Mouse (Mus musculus): ENCODE data around the gene Actn3. TPM values are rescaled to one million over a fixed set of nuclear protein-coding genes. Genes with fewer than 3 reads are reported as not detected.

The Actn3 gene
- total RNA-seq, 2 experiments from 2014 or later: 0.89 to 0.96 TPM

GRCm38 (mm10) chr19:4863048-4863447, 14.7 kb downstream of the Actn3 start:
- no peak for DNase-seq (ENCODE audit: low spot score in 2 of 2)

DNA sequence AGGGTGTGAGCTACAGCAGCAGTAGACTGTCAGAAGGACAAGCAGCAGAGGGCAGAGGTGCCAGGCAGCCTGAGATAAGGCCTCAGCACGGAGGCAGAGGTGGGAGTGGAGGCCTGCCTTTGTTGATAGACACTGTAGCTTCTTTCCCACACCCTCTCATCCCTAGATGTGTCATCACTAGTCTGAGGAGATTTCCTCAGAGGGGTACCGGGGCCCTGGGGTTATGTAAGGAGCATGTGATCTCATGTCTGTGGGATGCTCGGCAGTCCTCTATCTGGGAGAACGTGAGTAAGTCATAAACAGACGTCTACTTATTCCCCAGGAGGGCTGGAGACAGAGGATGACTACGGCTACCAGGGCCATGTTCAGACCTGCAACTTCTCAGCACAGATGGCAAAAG, 18.6 kb downstream of the Actn3 start:
- DNase-seq (ENCODE audit: low spot score in 2 of 2): no peak

GRCm38 (mm10) chr19:4855951-4856350, 21.8 kb downstream of the Actn3 start:
- DNase-seq (ENCODE audit: low spot score in 2 of 2): no peak

GRCm38 (mm10) chr19:4855470-4855820, 22.3 kb downstream of the Actn3 start:
- DNase-seq (ENCODE audit: low spot score in 2 of 2): no peak

DNA sequence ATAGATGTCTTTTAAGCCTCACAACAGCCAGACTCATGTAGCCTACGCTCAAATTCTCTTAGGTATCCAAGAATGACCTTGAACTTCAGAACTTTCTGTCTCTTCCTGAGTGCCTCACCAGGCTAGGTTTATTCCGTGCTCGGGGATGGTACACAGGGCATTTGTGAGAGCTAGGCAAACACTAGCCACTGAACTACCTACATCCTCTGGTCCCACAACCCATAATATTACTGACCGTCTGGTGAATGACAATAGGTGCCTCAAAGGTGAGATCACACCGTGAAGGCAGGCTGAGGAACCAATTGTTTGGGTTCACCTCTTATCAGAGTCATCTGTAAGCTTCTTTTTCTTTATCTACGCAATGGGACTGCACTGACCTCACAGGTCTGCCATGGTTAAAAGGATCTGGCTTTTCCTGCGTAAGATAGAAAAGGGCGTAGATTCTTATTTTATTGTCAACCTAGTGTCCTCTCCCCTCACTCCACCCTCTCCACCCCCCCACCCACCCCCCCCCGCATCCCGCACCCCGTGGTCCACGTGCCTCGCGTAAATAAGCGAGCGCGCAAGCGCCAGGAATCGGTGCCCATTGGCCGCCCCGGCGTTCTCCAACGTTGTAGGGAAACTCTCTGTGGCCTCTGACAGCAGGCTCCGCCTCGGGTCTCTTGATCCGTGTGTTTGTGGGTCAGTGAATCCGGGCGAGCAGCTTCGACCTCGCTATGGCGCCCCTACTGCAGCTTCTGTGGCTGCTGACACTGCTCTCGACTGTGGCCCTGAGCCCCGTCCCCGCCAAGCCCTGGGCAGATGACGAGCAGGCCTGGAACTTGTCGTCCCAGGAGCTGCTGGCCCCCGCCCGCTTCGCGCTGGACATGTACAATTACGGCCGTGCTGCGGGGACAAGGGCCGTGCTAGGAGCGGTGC, 22.9 kb downstream of the Actn3 start, which contains the start of gene Ctsf:
TSS of gene Ctsf (plus strand) at position 579 of the 918 bp plus-strand sequence.
- peak; percentile 88 to 95 for DNase-seq (ENCODE audit: low spot score in 2 of 2)

GRCm38 (mm10) chr19:4850281-4850680, 27.4 kb downstream of the Actn3 start:
- no peak for DNase-seq (ENCODE audit: low spot score in 2 of 2)

- DNase-seq (ENCODE audit: low spot score in 2 of 2): no peak
These were observed 27.9 kb downstream of the Actn3 start for GRCm38 (mm10) chr19:4849800-4850199.

- DNase-seq (ENCODE audit: low spot score in 2 of 2): no peak
These were observed 30.2 kb downstream of the Actn3 start for GRCm38 (mm10) chr19:4847490-4847889.

DNA sequence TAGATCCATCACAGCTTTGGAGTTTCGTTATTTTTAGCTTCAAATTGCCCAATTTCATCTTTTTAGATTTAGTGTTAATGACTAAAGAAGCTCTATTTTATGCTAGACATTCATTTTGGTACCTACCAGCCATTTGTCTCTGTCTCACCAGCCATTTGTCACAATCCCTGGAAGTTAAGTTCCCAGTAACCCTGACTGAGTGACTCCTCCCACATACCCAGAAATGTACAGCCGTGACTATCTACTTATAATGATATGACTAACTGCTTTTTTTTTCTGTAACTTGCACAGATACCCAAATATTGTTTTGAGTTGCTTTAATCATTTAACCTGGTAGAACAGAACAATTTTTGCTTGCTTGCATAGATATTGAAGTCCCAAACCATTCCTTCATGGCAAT, 31.9 kb downstream of the Actn3 start:
- no peak for DNase-seq (ENCODE audit: low spot score in 2 of 2)

DNA sequence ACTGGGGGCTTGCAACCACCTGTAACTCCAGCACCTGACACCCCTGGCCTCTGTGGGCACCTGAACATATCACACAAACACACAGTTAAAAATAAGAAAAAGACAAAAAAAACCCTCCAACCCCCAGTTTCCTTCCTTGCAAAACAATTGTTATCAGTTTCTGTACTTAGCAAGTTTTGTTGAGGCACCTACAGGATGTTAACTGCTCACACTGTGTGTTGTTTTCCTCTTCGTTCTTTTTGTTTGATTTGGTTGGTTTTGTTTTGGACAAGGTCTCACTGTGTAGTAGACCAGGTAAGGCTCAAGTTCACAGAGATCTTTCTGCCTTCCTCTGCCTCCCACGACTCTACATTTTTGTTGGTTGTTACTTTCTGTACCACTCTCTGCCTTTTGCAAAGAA, 35.1 kb downstream of the Actn3 start:
- DNase-seq (ENCODE audit: low spot score in 2 of 2): no peak

GRCm38 (mm10) chr19:4840848-4841247, 36.9 kb downstream of the Actn3 start:
- no peak for DNase-seq (ENCODE audit: low spot score in 2 of 2)

- DNase-seq (ENCODE audit: low spot score in 2 of 2): peak; percentile 93 to 98
These were observed 38.6 kb downstream of the Actn3 start, which contains the start of the genes Ccs and Ccdc87 for GRCm38 (mm10) chr19:4839149-4839548. Gene Ccs (minus strand): TSS chr19:4839332. Gene Ccdc87 (plus strand): TSS chr19:4839366.

DNA sequence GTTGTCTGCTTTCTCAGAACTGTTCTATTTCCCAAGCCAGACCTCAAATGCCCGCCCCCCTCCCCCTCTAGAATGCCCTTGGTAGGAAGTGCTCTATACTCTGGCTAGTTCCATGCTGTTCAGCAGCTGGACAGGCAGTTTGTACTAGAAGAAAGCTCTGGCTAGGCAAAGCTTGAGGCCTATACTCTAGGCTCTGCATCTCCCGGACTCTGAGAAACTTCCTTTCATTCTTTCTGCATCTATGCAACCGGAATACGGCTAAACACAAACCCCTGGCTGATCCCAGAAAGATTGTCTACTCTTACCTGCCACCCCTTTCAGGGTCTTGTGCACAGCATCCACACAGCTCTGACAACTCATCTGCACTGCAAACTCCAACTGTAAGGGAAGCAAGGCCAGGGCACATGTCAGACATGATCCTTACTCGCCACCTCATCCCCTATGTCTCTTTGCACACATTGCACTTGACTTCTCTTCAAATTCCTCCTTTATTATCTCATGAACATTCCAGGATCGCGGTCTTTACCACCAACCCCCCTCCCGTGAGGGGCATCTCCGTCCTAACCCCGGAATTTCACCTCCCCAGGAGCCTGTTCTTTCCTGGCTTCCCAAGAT, 39.1 kb downstream of the Actn3 start:
- DNase-seq (ENCODE audit: low spot score in 2 of 2): no peak

- DNase-seq (ENCODE audit: low spot score in 2 of 2): no peak
These were observed 40.7 kb downstream of the Actn3 start for GRCm38 (mm10) chr19:4837049-4837448.

DNA sequence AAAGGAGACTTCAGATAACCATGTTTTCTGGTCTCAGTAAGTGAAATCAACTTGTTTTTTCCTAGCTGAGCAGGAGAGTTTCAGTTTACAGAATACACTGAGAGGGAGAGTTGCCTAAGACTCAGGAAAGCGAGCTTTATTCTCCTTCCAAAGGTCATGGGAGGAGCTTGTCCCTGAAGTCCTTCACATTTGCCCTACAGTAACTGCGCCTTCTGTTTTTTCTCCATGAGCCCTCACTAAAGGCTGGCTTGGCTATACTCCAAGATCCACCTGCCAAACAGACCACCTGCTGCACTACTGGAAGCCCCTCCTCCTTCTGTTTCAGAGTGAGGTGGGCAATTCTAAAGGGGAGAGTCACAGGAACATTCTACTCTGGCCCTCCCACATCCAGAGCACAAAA, 41.6 kb downstream of the Actn3 start:
- no peak for DNase-seq (ENCODE audit: low spot score in 2 of 2)

GRCm38 (mm10) chr19:4833977-4834376, 43.7 kb downstream of the Actn3 start:
- DNase-seq (ENCODE audit: low spot score in 2 of 2): no peak

- peak in 1 of 2 experiments; percentile 51 for DNase-seq (ENCODE audit: low spot score in 2 of 2)
These were observed 48.6 kb downstream of the Actn3 start for GRCm38 (mm10) chr19:4829156-4829555.

DNA sequence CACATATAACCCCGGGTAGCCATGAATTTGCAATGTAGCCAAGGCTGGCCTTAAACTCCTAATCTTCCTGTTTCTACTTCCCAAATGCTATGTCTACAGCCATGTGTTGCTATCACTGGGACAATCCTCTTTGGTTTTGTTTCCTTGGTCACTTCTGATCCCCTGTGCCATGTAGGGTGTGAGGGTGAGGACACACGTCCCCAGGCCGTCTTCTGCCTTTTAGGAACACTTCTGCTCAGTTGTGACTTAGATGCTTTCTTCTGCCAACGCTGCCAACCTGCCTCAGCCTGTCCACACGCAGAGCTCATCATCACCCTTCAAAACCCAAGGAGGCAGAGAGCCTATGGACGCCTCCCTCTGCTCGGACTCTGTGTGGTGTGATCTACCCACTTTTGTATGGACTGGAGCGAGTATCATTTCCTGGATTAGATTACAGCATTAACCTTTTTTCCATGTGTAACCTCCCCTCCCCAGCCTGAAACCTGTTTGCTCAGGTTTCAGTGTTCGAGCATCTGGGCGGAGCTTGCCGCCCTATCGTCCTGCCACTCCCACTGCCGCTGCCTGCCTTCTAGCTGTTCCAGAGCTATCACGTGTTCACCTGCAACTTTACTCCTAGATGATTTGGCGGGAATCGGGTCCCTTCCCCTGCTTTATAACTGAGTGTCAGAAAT, 49.1 kb downstream of the Actn3 start:
- no peak for DNase-seq (ENCODE audit: low spot score in 2 of 2)

GRCm38 (mm10) chr19:4820678-4821303, 56.9 kb downstream of the Actn3 start:
- DNase-seq (ENCODE audit: low spot score in 2 of 2): peak; percentile 54 to 77

- no peak for DNase-seq (ENCODE audit: low spot score in 2 of 2)
These were observed 60.4 kb downstream of the Actn3 start for GRCm38 (mm10) chr19:4817182-4817835.

DNA sequence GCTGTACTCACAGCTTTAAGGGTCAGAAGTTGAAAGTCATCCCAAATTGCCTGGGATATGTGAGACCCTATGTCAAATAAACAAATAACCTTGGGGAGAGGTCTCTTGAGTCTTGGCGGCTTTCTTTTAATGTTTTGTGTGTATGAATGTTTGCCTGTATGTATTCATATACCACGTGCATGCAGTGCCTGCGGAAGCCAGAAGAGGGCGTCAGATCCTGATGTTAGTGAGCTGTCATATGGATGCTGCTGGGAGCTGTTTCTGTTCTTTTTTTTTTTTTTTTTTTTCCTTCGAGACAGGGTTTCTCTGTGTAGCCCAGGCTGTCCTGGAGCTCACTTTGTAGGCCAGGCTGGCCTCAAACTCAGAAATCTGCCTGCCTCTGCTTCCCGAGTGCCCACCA, 64.7 kb downstream of the Actn3 start:
- DNase-seq (ENCODE audit: low spot score in 2 of 2): no peak

All from layer of hippocampus, adult 18-20 months (tissue).